Mouse (Mus musculus): ENCODE data around the gene Islr2. TPM values are rescaled to one million over a fixed set of nuclear protein-coding genes. Genes with fewer than 3 reads are reported as not detected.

Islr2 gene
- polyA plus RNA-seq, 1 experiment from 2014 or later: 5.2 TPM

DNA sequence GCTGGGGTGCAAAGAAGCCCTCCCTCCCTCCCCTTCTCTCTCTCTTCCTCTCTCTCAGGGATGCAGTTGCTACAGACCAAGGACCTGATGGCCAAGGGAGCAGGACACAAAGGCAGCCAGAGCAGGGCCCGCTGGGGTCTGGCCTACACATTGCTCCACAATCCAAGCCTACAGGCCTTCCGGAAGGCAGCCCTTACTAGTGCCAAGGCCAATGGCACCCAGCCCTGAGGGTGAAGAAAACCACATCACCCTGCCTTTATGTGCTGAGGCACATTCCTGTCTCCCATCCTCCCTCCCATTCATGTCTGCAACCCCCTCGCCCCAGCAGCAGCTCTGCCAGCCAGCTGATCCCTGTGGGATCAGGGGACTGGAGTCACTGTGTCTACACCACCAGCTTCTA is 51.0 kb downstream of the Islr2 start:
- H3K9me3 ChIP-seq (replicated peaks): no peaks in the 10 kb centered on the region
- peaks cover 9% of the 10 kb centered on the region; the same call in 1 of the 2 replicates for H3K36me3 ChIP-seq

DNA sequence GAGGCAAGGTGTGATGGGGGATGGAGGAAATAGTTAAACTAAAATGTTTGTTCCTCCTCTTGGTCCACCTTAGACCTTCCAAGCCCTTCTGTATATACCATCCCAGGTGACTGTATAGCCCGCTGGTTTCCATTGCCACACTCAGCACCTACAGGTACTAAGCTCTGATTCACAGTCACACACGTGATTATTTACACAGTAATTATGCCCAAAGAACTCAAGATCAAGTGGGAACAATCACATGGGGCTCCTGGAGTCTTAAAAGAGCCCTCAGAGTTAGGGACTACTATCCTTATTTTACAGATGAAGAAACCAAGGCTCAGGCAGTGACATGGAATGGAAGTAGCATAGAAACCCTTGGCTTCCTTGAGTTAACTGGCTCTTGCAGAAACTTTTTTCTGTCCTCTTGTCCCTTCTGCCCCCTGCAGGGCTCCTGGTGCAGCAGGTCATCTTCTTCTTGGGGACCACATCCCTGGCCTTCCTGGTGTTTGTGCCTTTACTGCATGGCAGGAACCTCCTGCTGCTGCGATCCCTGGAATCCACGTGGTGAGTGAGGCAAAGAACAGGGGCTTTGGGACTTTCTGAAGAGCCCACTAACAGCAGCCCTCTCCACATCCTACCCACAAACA is 53.3 kb downstream of the Islr2 start:
- Histone ChIP-seq H3K27ac (replicated peaks) (no peak overlapping the region), H3K27me3 (ENCODE audit: low read depth, poor library complexity, severe bottlenecking) (no peaks in the 10 kb centered on the region), H3K4me3 (no peak overlapping the region), H3K36me3 (peaks cover 9% of the 10 kb centered on the region; the same call in 1 of the 2 replicates), H3K4me1 (peaks cover 20% of the 10 kb centered on the region), H3K9me3 (replicated peaks) (no peaks in the 10 kb centered on the region)
- WGBS: 74% methylated on average over 4 of the region's 4 CpGs
- DNase-seq (ENCODE audit: low spot score): no peak

More for the DNA sequence above, 51.0 kb downstream of the Islr2 start:
- DNase-seq (ENCODE audit: low spot score): no peak
- Histone ChIP-seq H3K4me3 (no peak overlapping the region), H3K27me3 (ENCODE audit: low read depth, poor library complexity, severe bottlenecking) (0 out of 2 replicates have a peak, but pooled peaks cover 4% of the 10 kb centered on the region), H3K27ac (replicated peaks) (no peak overlapping the region; the same call in 1 of the 2 replicates), H3K4me1 (peaks cover 20% of the 10 kb centered on the region)
- 86% methylated on average over 3 of the region's 3 CpGs for WGBS

DNA sequence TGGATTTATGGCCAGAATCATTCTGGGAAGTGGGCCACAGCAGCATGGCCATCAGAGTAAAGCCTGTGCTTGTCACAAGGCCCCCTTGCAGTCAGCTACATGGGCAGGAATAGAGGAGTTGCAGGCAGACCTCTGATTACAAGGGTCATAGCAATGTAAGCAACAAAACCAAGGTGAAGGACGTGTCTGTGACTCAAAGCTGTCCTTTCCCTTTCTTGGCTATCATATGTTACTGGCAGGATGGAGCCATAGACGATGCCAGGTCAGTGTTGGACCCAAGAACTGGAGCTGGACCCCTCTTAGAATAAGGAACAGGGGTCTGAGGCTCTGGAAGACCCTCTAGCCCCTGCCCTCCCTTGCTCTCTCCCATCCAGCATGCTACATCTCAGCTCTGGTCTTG is 55.3 kb downstream of the Islr2 start:
- H3K27me3 ChIP-seq (ENCODE audit: low read depth, poor library complexity, severe bottlenecking): no peaks in the 10 kb centered on the region
- H3K36me3 ChIP-seq: peaks cover 9% of the 10 kb centered on the region; the same call in 1 of the 2 replicates
- no peak for DNase-seq (ENCODE audit: low spot score)
- H3K9me3 ChIP-seq (replicated peaks): no peaks in the 10 kb centered on the region
- H3K4me1 ChIP-seq: peaks cover 34% of the 10 kb centered on the region
- H3K27ac ChIP-seq (replicated peaks): no peak overlapping the region
- 72% methylated on average over 2 of the region's 2 CpGs for WGBS
- no peak overlapping the region for H3K4me3 ChIP-seq

Small RNAs within 50 kb of the gene (microRNA-seq; reads per million reads assigned to microRNA genes)
- not detected for gene Mir6385

Other genes with a start within 250 kb of the Islr2 start
- 0.07 and 0.09 TPM in 2 replicates for gene Cyp11a1, start 197.9 kb downstream of the Islr2 start, polyA plus RNA-seq (2016; fragmentation: Nextera tagmentation; extraction: Ambion mirVana)
- 15.2 TPM in 2 replicates for gene Stra6, start 140.5 kb downstream of the Islr2 start, polyA plus RNA-seq (2016; fragmentation: Nextera tagmentation; extraction: Ambion mirVana)
- 0.51 and 0.62 TPM in 2 replicates for gene Ccdc33, start 85.5 kb downstream of the Islr2 start, polyA plus RNA-seq (2016; fragmentation: Nextera tagmentation; extraction: Ambion mirVana)
- gene Islr, start within 50 bp of the Islr2 start, polyA plus RNA-seq (2016; fragmentation: Nextera tagmentation; extraction: Ambion mirVana): 7.4 and 15.4 TPM in 2 replicates
- 13.4 and 14.1 TPM in 2 replicates for gene Pml, start 45.5 kb upstream of the Islr2 start, polyA plus RNA-seq (2016; fragmentation: Nextera tagmentation; extraction: Ambion mirVana)
- gene Stoml1, start 48.8 kb upstream of the Islr2 start, polyA plus RNA-seq (2016; fragmentation: Nextera tagmentation; extraction: Ambion mirVana): 32.2 and 39.9 TPM in 2 replicates
- gene Loxl1, start 108.9 kb upstream of the Islr2 start, polyA plus RNA-seq (2016; fragmentation: Nextera tagmentation; extraction: Ambion mirVana): 6.9 and 10.9 TPM in 2 replicates
- not detected in 2 replicates for gene Tbc1d21, start 166.1 kb upstream of the Islr2 start, polyA plus RNA-seq (2016; fragmentation: Nextera tagmentation; extraction: Ambion mirVana)

Data from midbrain, embryonic 10.5 days (tissue).